Mouse (Mus musculus) bone marrow macrophage, adult 2 months (primary cell): ENCODE measurements at regions not wholly inside any gene's neighbourhood (a gene's known extent, or its start where the extent isn't known, plus 50 kb on each side); places are given as distances from the start of the nearest gene placed in this dataset.

ENCODE experiments used
- CTCF ChIP-seq: IDR thresholded peaks from 2 replicates; pipeline ENCODE4 v1.5.1; 2012; ENCODE audit warnings: low read depth, mild to moderate bottlenecking, low read length, moderate library complexity
- POLR2A ChIP-seq: IDR thresholded peaks from 2 replicates; pipeline ENCODE4 v1.6.1; 2012; ENCODE audit warnings: mild to moderate bottlenecking, low read depth, low read length, borderline replicate concordance

- TF ChIP-seq CTCF, result no peak
- TF ChIP-seq POLR2A, result no peak
Measured at GRCm38 (mm10) chr2:19065511-19065910, 67.4 kb downstream of the 4930426L09Rik start.
